Mouse (Mus musculus): ENCODE data around the gene Foxd1. TPM values are rescaled to one million over a fixed set of nuclear protein-coding genes. Genes with fewer than 3 reads are reported as not detected.

Gene Foxd1
- not detected for polyA plus RNA-seq (2017; shearing (Covaris generic))

GRCm38 (mm10) chr13:98354090-98354801 lies at the start of gene Foxd1:
TSS of gene Foxd1 (plus strand) at chr13:98354242.

GRCm38 (mm10) chr13:98316480-98317245 lies 37.4 kb upstream of the Foxd1 start, which contains the start of gene Btf3:
TSS of gene Btf3 (minus strand) at chr13:98317006.

Other genes with a start within 250 kb of the Foxd1 start
- under 1 TPM in 1 of 2 experiments, not detected in 1; 0.22 TPM for gene Arhgef28, start 147.8 kb upstream of the Foxd1 start, polyA plus RNA-seq (2017; shearing (Covaris generic))
- gene Utp15, start 91.2 kb upstream of the Foxd1 start, polyA plus RNA-seq (2017; shearing (Covaris generic)): 10 to 100 TPM; 29.0 to 36.9 TPM
- 10 to 100 TPM; 54.5 to 54.7 TPM for gene Ankra2, start 91.2 kb upstream of the Foxd1 start, polyA plus RNA-seq (2017; shearing (Covaris generic))
- gene Gm21976, start 74.4 kb upstream of the Foxd1 start, polyA plus RNA-seq (2017; shearing (Covaris generic)): not detected
- gene Btf3, start 37.2 kb upstream of the Foxd1 start, polyA plus RNA-seq (2017; shearing (Covaris generic)): 100 to 1,000 TPM; 652 to 751 TPM
- gene Gm10320, start 137.8 kb downstream of the Foxd1 start, polyA plus RNA-seq (2017; shearing (Covaris generic)): under 1 TPM; 0.37 to 0.50 TPM

All from activated CD4-positive, CD25-positive, alpha-beta regulatory T cell (primary cell).